Mouse (Mus musculus): ENCODE measurements around the gene Fbn1. TPM values are rescaled to one million over a fixed set of nuclear protein-coding genes. Genes with fewer than 3 reads are reported as not detected.

Gene Fbn1
- polyA plus RNA-seq, 1 experiment: 6.5 TPM

GRCm38 (mm10) chr2:125324455-125324854 lies 183.3 kb downstream of the Fbn1 start:
- WGBS: 75% methylated on average over 5 of the region's 5 CpGs
- TF ChIP-seq CTCF (conservative IDR thresholded peaks at IDR 0.05; ENCODE audit: insufficient read depth, insufficient read length, low read depth, low read length) (no peak), POLR2A (IDR thresholded peaks at IDR 0.05; ENCODE audit: low read depth, low read length) (no peak)
- no peak overlapping the region for H3K27ac ChIP-seq (ENCODE audit: insufficient read depth, low read depth, low read length)
- H3K27me3 ChIP-seq (replicated peaks; ENCODE audit: control insufficient read depth, insufficient read depth, low read length): no peaks in the 10 kb centered on the region
- no peak overlapping the region for H3K4me3 ChIP-seq (ENCODE audit: insufficient read depth, low read depth, low read length)
- no peaks in the 10 kb centered on the region for H3K36me3 ChIP-seq (ENCODE audit: control insufficient read depth, insufficient read depth, low read length)
- DNase-seq: peak; percentile 14
- H3K4me1 ChIP-seq (ENCODE audit: control insufficient read depth, insufficient read depth, low read length): no peaks in the 10 kb centered on the region

DNA sequence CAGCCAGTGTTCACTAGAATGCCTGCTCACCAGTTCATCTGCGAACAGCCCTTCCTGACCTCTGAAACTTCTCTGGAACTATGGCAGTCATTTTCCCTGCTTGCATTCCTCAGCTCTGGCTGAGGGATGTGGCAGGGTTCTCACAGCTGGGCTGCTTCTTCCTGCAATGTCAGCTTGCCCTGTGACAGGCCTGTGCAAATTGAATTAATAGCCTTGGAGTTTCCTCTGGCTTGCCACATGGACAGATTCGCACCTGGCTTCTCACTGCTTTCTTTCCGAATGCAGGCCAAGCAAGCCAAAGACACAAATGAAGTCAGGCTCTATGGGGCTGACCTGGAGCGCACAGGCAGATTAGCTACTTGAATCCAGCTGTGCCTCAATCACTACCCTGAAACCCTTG lies 184.4 kb downstream of the Fbn1 start:
- H3K4me1 ChIP-seq (ENCODE audit: control insufficient read depth, insufficient read depth, low read length): no peaks in the 10 kb centered on the region
- H3K4me3 ChIP-seq (ENCODE audit: insufficient read depth, low read depth, low read length): no peak overlapping the region
- no peak overlapping the region for H3K27ac ChIP-seq (ENCODE audit: insufficient read depth, low read depth, low read length)
- DNase-seq: peak; percentile 35
- H3K27me3 ChIP-seq (replicated peaks; ENCODE audit: control insufficient read depth, insufficient read depth, low read length): no peaks in the 10 kb centered on the region
- TF ChIP-seq POLR2A (IDR thresholded peaks at IDR 0.05; ENCODE audit: low read depth, low read length) (no peak), CTCF (conservative IDR thresholded peaks at IDR 0.05; ENCODE audit: insufficient read depth, insufficient read length, low read depth, low read length) (no peak)
- 47% methylated on average over 4 of the region's 4 CpGs for WGBS
- H3K36me3 ChIP-seq (ENCODE audit: control insufficient read depth, insufficient read depth, low read length): no peaks in the 10 kb centered on the region

GRCm38 (mm10) chr2:125322581-125322980 lies 185.2 kb downstream of the Fbn1 start:
- TF ChIP-seq POLR2A (IDR thresholded peaks at IDR 0.05; ENCODE audit: low read depth, low read length) (no peak), CTCF (conservative IDR thresholded peaks at IDR 0.05; ENCODE audit: insufficient read depth, insufficient read length, low read depth, low read length) (no peak)
- no peak for DNase-seq
- Histone ChIP-seq H3K27ac (ENCODE audit: insufficient read depth, low read depth, low read length) (no peak overlapping the region), H3K36me3 (ENCODE audit: control insufficient read depth, insufficient read depth, low read length) (no peaks in the 10 kb centered on the region), H3K27me3 (replicated peaks; ENCODE audit: control insufficient read depth, insufficient read depth, low read length) (no peaks in the 10 kb centered on the region), H3K4me3 (ENCODE audit: insufficient read depth, low read depth, low read length) (no peak overlapping the region), H3K4me1 (ENCODE audit: control insufficient read depth, insufficient read depth, low read length) (no peaks in the 10 kb centered on the region)
- WGBS: 93% methylated on average over 2 of the region's 2 CpGs

GRCm38 (mm10) chr2:125321071-125321470 lies 186.7 kb downstream of the Fbn1 start:
- no peak for DNase-seq
- Histone ChIP-seq H3K27ac (ENCODE audit: insufficient read depth, low read depth, low read length) (no peak overlapping the region), H3K27me3 (replicated peaks; ENCODE audit: control insufficient read depth, insufficient read depth, low read length) (no peaks in the 10 kb centered on the region), H3K36me3 (ENCODE audit: control insufficient read depth, insufficient read depth, low read length) (no peaks in the 10 kb centered on the region), H3K4me1 (ENCODE audit: control insufficient read depth, insufficient read depth, low read length) (no peaks in the 10 kb centered on the region), H3K4me3 (ENCODE audit: insufficient read depth, low read depth, low read length) (no peak overlapping the region)
- 92% methylated on average over 6 of the region's 6 CpGs for WGBS
- TF ChIP-seq CTCF (conservative IDR thresholded peaks at IDR 0.05; ENCODE audit: insufficient read depth, insufficient read length, low read depth, low read length) (no peak), POLR2A (IDR thresholded peaks at IDR 0.05; ENCODE audit: low read depth, low read length) (no peak)

GRCm38 (mm10) chr2:125319651-125320050 lies 188.1 kb downstream of the Fbn1 start:
- Histone ChIP-seq H3K4me3 (ENCODE audit: insufficient read depth, low read depth, low read length) (no peak overlapping the region), H3K36me3 (ENCODE audit: control insufficient read depth, insufficient read depth, low read length) (no peaks in the 10 kb centered on the region), H3K4me1 (ENCODE audit: control insufficient read depth, insufficient read depth, low read length) (no peaks in the 10 kb centered on the region), H3K27ac (ENCODE audit: insufficient read depth, low read depth, low read length) (no peak overlapping the region), H3K27me3 (replicated peaks; ENCODE audit: control insufficient read depth, insufficient read depth, low read length) (no peaks in the 10 kb centered on the region)
- WGBS: 76% methylated on average over 8 of the region's 8 CpGs
- no peak for DNase-seq
- TF ChIP-seq CTCF (conservative IDR thresholded peaks at IDR 0.05; ENCODE audit: insufficient read depth, insufficient read length, low read depth, low read length) (no peak), POLR2A (IDR thresholded peaks at IDR 0.05; ENCODE audit: low read depth, low read length) (no peak)

- no peak for TF ChIP-seq POLR2A (IDR thresholded peaks at IDR 0.05; ENCODE audit: low read depth, low read length)
- no peak for TF ChIP-seq CTCF (conservative IDR thresholded peaks at IDR 0.05; ENCODE audit: insufficient read depth, insufficient read length, low read depth, low read length)
- 74% methylated on average over 5 of the region's 5 CpGs for WGBS
- no peaks in the 10 kb centered on the region for H3K4me1 ChIP-seq (ENCODE audit: control insufficient read depth, insufficient read depth, low read length)
- no peaks in the 10 kb centered on the region for H3K36me3 ChIP-seq (ENCODE audit: control insufficient read depth, insufficient read depth, low read length)
- no peak overlapping the region for H3K4me3 ChIP-seq (ENCODE audit: insufficient read depth, low read depth, low read length)
- peak; percentile 16 for DNase-seq
- H3K27ac ChIP-seq (ENCODE audit: insufficient read depth, low read depth, low read length): no peak overlapping the region
- H3K27me3 ChIP-seq (replicated peaks; ENCODE audit: control insufficient read depth, insufficient read depth, low read length): no peaks in the 10 kb centered on the region
These were observed 189.3 kb downstream of the Fbn1 start for GRCm38 (mm10) chr2:125318371-125319061.

DNA sequence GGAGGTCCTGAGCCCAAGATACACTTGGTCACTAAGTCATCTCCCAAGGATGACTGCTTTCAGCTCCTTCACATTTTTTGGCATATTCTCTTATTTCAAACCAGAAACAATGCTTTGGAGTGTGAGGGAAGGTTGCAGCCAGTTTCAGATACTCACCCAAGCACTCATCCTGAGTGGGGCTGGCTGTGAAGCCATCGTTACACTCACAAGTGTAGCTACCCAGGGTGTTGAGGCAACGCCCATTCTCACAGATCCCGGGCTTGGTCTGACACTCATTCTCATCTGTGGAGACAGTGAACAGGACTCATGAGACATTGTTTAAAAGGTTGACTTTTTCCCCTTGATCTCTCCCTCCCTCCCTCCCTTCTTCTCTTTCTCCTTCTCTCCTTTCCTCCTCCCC lies 192.6 kb downstream of the Fbn1 start:
- no peak for DNase-seq
- Histone ChIP-seq H3K27me3 (replicated peaks; ENCODE audit: control insufficient read depth, insufficient read depth, low read length) (no peaks in the 10 kb centered on the region), H3K27ac (ENCODE audit: insufficient read depth, low read depth, low read length) (no peak overlapping the region), H3K4me3 (ENCODE audit: insufficient read depth, low read depth, low read length) (no peak overlapping the region), H3K36me3 (ENCODE audit: control insufficient read depth, insufficient read depth, low read length) (no peaks in the 10 kb centered on the region), H3K4me1 (ENCODE audit: control insufficient read depth, insufficient read depth, low read length) (no peaks in the 10 kb centered on the region)
- TF ChIP-seq POLR2A (IDR thresholded peaks at IDR 0.05; ENCODE audit: low read depth, low read length): no peak
- no peak for TF ChIP-seq CTCF (conservative IDR thresholded peaks at IDR 0.05; ENCODE audit: insufficient read depth, insufficient read length, low read depth, low read length)
- WGBS: 86% methylated on average over 3 of the region's 3 CpGs
